Mouse (Mus musculus) limb, embryonic 14.5 days (tissue): ENCODE results near the gene CN725425. TPM values are rescaled to one million over a fixed set of nuclear protein-coding genes. Genes with fewer than 3 reads are reported as not detected.

Experiments used
- ATAC-seq: fragments of 200-750 bp; cut with Nextera tagmentation; 2 replicates; pipeline ENCODE4 v1.8.0; 2017; ENCODE audit warnings: low read depth, moderate number of reproducible peaks, moderate TSS enrichment; ENCODE audit not compliant: low FRiP score
- DNase-seq: peaks from one replicate; pipeline ENCODE4 v3.0.0-alpha.2; 2015; ENCODE audit warnings: low spot score
- H3K27ac ChIP-seq: fragments of 300-500 bp; sonication (generic); replicated peaks from 2 replicates; pipeline ENCODE4 v1.5.1; 2014; ENCODE audit warnings: low read depth, mild to moderate bottlenecking, low read length, moderate library complexity, mixed read lengths
- H3K27me3 ChIP-seq: fragments of 300-500 bp; sonication (generic); 2 replicates; pipeline ENCODE4 v1.6.1; 2014; ENCODE audit warnings: low read length, mixed read lengths; ENCODE audit not compliant: control insufficient read depth, insufficient read depth
- H3K36me3 ChIP-seq: fragments of 300-500 bp; sonication (generic); 2 replicates; pipeline ENCODE4 v1.6.1; 2014; ENCODE audit warnings: mild to moderate bottlenecking, low read length, moderate library complexity, mixed read lengths; ENCODE audit not compliant: control insufficient read depth, insufficient read depth
- H3K4me1 ChIP-seq: fragments of 300-500 bp; sonication (generic); 2 replicates; pipeline ENCODE4 v1.6.1; 2014; ENCODE audit warnings: antibody characterized with exemption, low read length, mixed read lengths; ENCODE audit not compliant: control insufficient read depth, insufficient read depth
- H3K4me2 ChIP-seq: fragments of 300-500 bp; sonication (generic); replicated peaks from 2 replicates; pipeline ENCODE4 v1.6.1; 2014; ENCODE audit warnings: low read depth, mild to moderate bottlenecking, low read length, moderate library complexity; ENCODE audit not compliant: severe bottlenecking
- H3K4me3 ChIP-seq: fragments of 300-500 bp; sonication (generic); replicated peaks from 2 replicates; pipeline ENCODE4 v1.5.1; 2014; ENCODE audit warnings: low read length
- H3K9ac ChIP-seq: fragments of 300-500 bp; sonication (generic); 2 replicates; pipeline ENCODE4 v1.6.1; 2014; ENCODE audit warnings: mild to moderate bottlenecking, low read depth, low read length, moderate library complexity; ENCODE audit not compliant: severe bottlenecking
- H3K9me3 ChIP-seq: fragments of 300-500 bp; sonication (generic); 2 replicates; pipeline ENCODE4 v1.6.1; 2016; ENCODE audit warnings: low read length; ENCODE audit not compliant: control insufficient read depth
- POLR2A ChIP-seq: fragments of 200-500 bp; IDR thresholded peaks from 2 replicates; pipeline ENCODE4 v1.8.0; 2012; ENCODE audit warnings: inconsistent platforms, mild to moderate bottlenecking, moderate library complexity, borderline replicate concordance; ENCODE audit not compliant: insufficient read depth, insufficient read length; ENCODE audit errors: extremely low read depth
- WGBS: fragments of 180-500 bp; shearing (Covaris S2); extraction: QIAGEN DNeasy Blood & Tissue Kit; methylation state at CpG from one replicate; pipeline ENCODE4 v1.1.7; 2014; 5-methylcytosine and 5-hydroxymethylcytosine counted together
- polyA plus RNA-seq, 2 experiments: library from polyadenylated mRNA; depleted of rRNA in 1 of 2; stranded (reverse) in 1 of 2; unstranded in 1 of 2; fragments of >200 nt; fragmentation: Nextera tagmentation in 1 of 2; extraction: Ambion mirVana in 1 of 2; gene quantifications; 2 replicates each; pipeline versions ENCODE4 v1.2.1 to v1.2.3; 2012 to 2014

The CN725425 gene
- polyA plus RNA-seq (2012; rRNA removed): not detected in 2 replicates
- not detected in 2 replicates for polyA plus RNA-seq (2014; fragmentation: Nextera tagmentation; extraction: Ambion mirVana)

- H3K27ac ChIP-seq: no peak within 1 kb of the TSS
- WGBS: 87% methylated on average over 29 of the region's 30 CpGs
- TF ChIP-seq POLR2A: no peak
Observed at GRCm38 (mm10) chr15:91199256-91199905, at the start of gene CN725425. CN725425 (plus strand) TSS chr15:91199494.

GRCm38 (mm10) chr15:91152592-91152991 lies 46.7 kb upstream of the CN725425 start:
- ATAC-seq (peak; percentile 41; the same call in 1 of the 2 replicates), DNase-seq (no peak)
- no peak overlapping the region for H3K27ac ChIP-seq
- WGBS: 73% methylated on average over 1 of the region's 1 CpGs
- H3K27me3 ChIP-seq: no peaks in the 10 kb centered on the region
- H3K36me3 ChIP-seq: no peaks in the 10 kb centered on the region
- no peak overlapping the region for H3K4me2 ChIP-seq
- no peak overlapping the region for H3K4me3 ChIP-seq
- no peak for TF ChIP-seq POLR2A
- H3K4me1 ChIP-seq: no peaks in the 10 kb centered on the region
- no peak overlapping the region for H3K9ac ChIP-seq
- no peaks in the 10 kb centered on the region for H3K9me3 ChIP-seq

More at GRCm38 (mm10) chr15:91199256-91199905, at the start of gene CN725425:
- H3K36me3 ChIP-seq: no peaks in the 10 kb centered on the region
- H3K4me3 ChIP-seq: no peak within 1 kb of the TSS
- DNase-seq (no peak), ATAC-seq (no peak)
- no peaks in the 10 kb centered on the region for H3K4me1 ChIP-seq
- H3K9ac ChIP-seq: no peak within 1 kb of the TSS
- no peaks in the 10 kb centered on the region for H3K9me3 ChIP-seq
- no peak within 1 kb of the TSS for H3K4me2 ChIP-seq
- H3K27me3 ChIP-seq: no peaks in the 10 kb centered on the region

- no peak overlapping the region for H3K27ac ChIP-seq
- ATAC-seq (peak; percentile 86; the same call in 1 of the 2 replicates), DNase-seq (peak; percentile 24)
- H3K4me1 ChIP-seq: no peaks in the 10 kb centered on the region
- no peaks in the 10 kb centered on the region for H3K9me3 ChIP-seq
- no peaks in the 10 kb centered on the region for H3K36me3 ChIP-seq
- H3K4me3 ChIP-seq: no peak overlapping the region
- H3K4me2 ChIP-seq: no peak overlapping the region
- H3K27me3 ChIP-seq: no peaks in the 10 kb centered on the region
- 60% methylated on average over 3 of the region's 3 CpGs for WGBS
- no peak overlapping the region for H3K9ac ChIP-seq
- no peak for TF ChIP-seq POLR2A
Observed at GRCm38 (mm10) chr15:91153311-91153710, 46.0 kb upstream of the CN725425 start.

GRCm38 (mm10) chr15:91161153-91161552 lies 38.1 kb upstream of the CN725425 start:
- Histone ChIP-seq H3K27me3 (no peaks in the 10 kb centered on the region), H3K36me3 (no peaks in the 10 kb centered on the region), H3K9me3 (no peaks in the 10 kb centered on the region), H3K9ac (no peak overlapping the region), H3K4me2 (no peak overlapping the region), H3K4me3 (no peak overlapping the region), H3K27ac (no peak overlapping the region), H3K4me1 (no peaks in the 10 kb centered on the region)
- no peak for TF ChIP-seq POLR2A
- ATAC-seq (no peak), DNase-seq (no peak)
- 83% methylated on average over 5 of the region's 5 CpGs for WGBS

GRCm38 (mm10) chr15:91163454-91163853 lies 35.8 kb upstream of the CN725425 start:
- Histone ChIP-seq H3K9me3 (no peaks in the 10 kb centered on the region), H3K27ac (no peak overlapping the region), H3K27me3 (no peaks in the 10 kb centered on the region), H3K4me2 (no peak overlapping the region), H3K4me1 (no peaks in the 10 kb centered on the region), H3K9ac (no peak overlapping the region), H3K4me3 (no peak overlapping the region), H3K36me3 (no peaks in the 10 kb centered on the region)
- no peak for TF ChIP-seq POLR2A
- WGBS: 81% methylated on average over 2 of the region's 2 CpGs
- DNase-seq: no peak
- ATAC-seq: no peak
